Mouse (Mus musculus) forebrain, embryonic 14.5 days (tissue): ENCODE measurements at regions not wholly inside any gene's neighbourhood (a gene's known extent, or its start where the extent isn't known, plus 50 kb on each side); places are given as distances from the start of the nearest gene placed in this dataset.

Experiments used
- ATAC-seq: fragments of 200-750 bp; cut with Nextera tagmentation; 2 replicates; pipeline ENCODE4 v1.8.0; 2017; ENCODE audit warnings: mild to moderate bottlenecking, moderate library complexity
- DNase-seq: peaks from one replicate; pipeline ENCODE4 v3.0.0-alpha.2; 2015; ENCODE audit warnings: low spot score
- H3K27ac ChIP-seq: fragments of 300-500 bp; sonication (generic); 2 replicates; pipeline ENCODE4 v1.5.1; 2014; ENCODE audit warnings: low read depth, mild to moderate bottlenecking, control low read depth, low read length, moderate library complexity
- H3K27me3 ChIP-seq: fragments of 300-500 bp; sonication (generic); replicated peaks from 2 replicates; pipeline ENCODE4 v1.6.1; 2014; ENCODE audit warnings: low read length, control low read depth, mixed read lengths; ENCODE audit not compliant: control insufficient read depth, insufficient read depth
- H3K36me3 ChIP-seq: fragments of 300-500 bp; sonication (generic); 2 replicates; pipeline ENCODE4 v1.6.1; 2014; ENCODE audit warnings: low read length, control low read depth; ENCODE audit not compliant: control insufficient read depth, insufficient read depth
- H3K4me1 ChIP-seq: fragments of 300-500 bp; sonication (generic); 2 replicates; pipeline ENCODE4 v1.6.1; 2014; ENCODE audit warnings: antibody characterized with exemption, low read length, control low read depth; ENCODE audit not compliant: control insufficient read depth, insufficient read depth
- H3K4me2 ChIP-seq: fragments of 300-500 bp; sonication (generic); 2 replicates; pipeline ENCODE4 v1.6.1; 2014; ENCODE audit warnings: mild to moderate bottlenecking, control low read depth, low read length
- H3K4me3 ChIP-seq: fragments of 300-500 bp; sonication (generic); 2 replicates; pipeline ENCODE4 v1.5.1; 2014; ENCODE audit warnings: low read depth, low read length, control low read depth
- H3K9ac ChIP-seq: fragments of 300-500 bp; sonication (generic); 2 replicates; pipeline ENCODE4 v1.6.1; 2014; ENCODE audit warnings: mild to moderate bottlenecking, low read length, control low read depth, moderate library complexity
- H3K9me3 ChIP-seq: fragments of 300-500 bp; sonication (generic); replicated peaks from 2 replicates; pipeline ENCODE4 v1.6.1; 2016; ENCODE audit warnings: low read length, control low read depth, mixed read lengths; ENCODE audit not compliant: control insufficient read depth
- WGBS: fragments of 180-500 bp; shearing (Covaris S2); extraction: QIAGEN DNeasy Blood & Tissue Kit; methylation state at CpG from one replicate; pipeline ENCODE4 v1.1.7; 2014; 5-methylcytosine and 5-hydroxymethylcytosine counted together

DNA sequence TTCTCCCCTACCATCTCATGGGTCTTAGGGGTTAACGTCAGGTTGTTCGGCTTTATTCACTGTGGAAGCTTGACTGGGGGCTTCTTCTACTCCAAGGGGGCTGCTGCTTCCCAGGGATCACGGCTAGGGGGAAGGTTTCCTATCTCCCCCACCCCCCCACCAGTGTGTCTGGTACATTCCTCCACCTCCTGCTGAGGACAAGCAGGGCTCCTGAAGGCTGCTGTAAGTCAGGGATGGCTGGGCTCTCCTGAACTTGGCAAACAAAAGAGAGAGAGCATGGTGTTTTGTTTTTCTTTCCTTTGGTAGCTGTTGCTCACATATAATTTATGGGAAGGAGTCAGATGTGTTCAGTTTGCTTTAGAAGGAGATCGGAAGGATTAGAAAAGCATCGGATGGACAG is 54.7 kb upstream of the Commd3 start:
- no peaks in the 10 kb centered on the region for H3K9me3 ChIP-seq
- H3K9ac ChIP-seq: no peak overlapping the region
- H3K27ac ChIP-seq: no peak overlapping the region
- H3K4me1 ChIP-seq: no peaks in the 10 kb centered on the region
- H3K27me3 ChIP-seq: 0 out of 2 replicates have a peak, but pooled peaks cover under 1% of the 10 kb centered on the region
- DNase-seq: no peak
- H3K4me2 ChIP-seq: no peak overlapping the region
- ATAC-seq: no peak
- H3K4me3 ChIP-seq: no peak overlapping the region
- WGBS: 36% methylated on average over 5 of the region's 5 CpGs
- no peaks in the 10 kb centered on the region for H3K36me3 ChIP-seq

DNA sequence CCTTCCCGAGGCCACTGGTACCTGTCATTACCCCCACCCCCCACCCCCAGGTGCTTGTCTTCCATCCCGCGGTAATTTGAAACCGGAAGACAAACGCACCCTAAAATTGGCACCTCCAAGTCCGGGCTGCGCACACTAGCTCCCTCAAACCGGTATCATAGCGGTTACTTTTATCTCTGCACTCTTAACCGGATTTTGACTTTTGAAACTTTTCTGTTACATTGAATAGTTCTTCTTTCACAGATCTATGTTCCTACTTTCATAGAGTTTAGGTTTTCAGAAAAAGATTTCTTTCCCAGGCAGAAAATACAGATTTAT is 62.4 kb upstream of the Commd3 start:
- H3K4me1 ChIP-seq: peaks cover 9% of the 10 kb centered on the region
- ATAC-seq (no peak), DNase-seq (no peak)
- H3K36me3 ChIP-seq: no peaks in the 10 kb centered on the region
- peaks cover 39% of the 10 kb centered on the region for H3K27me3 ChIP-seq
- peak overlapping the region; percentile 41 for H3K4me3 ChIP-seq
- no peaks in the 10 kb centered on the region for H3K9me3 ChIP-seq
- 5% methylated on average over 10 of the region's 10 CpGs for WGBS
- H3K27ac ChIP-seq: no peak overlapping the region
- peak overlapping the region; percentile 64 for H3K9ac ChIP-seq
- H3K4me2 ChIP-seq: peak overlapping the region; percentile 78

DNA sequence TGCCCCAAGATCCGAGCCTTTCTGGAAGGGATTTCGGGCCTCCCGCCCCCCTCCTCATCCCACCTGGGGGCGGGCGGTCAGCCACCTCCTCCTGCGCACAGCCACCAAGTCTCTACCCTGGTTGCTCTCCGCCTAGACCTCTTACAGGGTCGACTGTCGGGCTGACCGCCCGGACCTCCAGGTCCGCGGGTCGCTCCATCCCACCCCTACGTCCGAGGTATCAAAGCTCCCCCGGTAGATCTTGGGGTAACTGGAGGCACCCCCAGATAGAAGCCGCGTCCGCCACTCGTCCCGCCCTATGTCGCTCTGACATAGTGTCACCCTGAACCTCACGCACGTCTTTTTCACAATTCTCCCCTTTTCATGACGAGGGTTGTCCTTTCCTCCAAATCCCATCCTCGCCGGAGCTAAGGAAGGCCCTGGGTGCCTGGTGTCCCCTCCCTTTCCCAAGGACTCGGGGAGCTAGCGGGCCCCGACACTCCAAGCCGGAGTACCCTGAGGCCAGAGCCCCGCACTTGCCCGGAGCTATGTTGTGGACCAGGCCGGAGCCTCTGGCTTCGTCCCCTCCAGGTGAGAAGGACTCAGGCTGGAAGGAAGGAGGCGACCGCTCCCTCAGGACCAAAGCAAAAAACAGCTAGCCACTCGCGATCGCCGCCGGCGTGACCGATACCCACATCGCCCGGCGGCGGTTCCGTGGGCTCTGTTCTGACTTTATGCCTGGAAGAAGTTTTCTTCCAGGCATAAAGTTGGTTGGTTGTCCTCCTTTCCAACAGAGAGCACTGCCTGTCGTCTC is 62.9 kb upstream of the Commd3 start:
- H3K4me2 ChIP-seq: peak overlapping the region; percentile 78
- peaks cover 39% of the 10 kb centered on the region for H3K27me3 ChIP-seq
- DNase-seq: no peak
- ATAC-seq: peak; percentile 37
- no peak overlapping the region for H3K27ac ChIP-seq
- WGBS: under 1% methylated on average over 49 of the region's 51 CpGs
- no peaks in the 10 kb centered on the region for H3K9me3 ChIP-seq
- peak overlapping the region; percentile 41 for H3K4me3 ChIP-seq
- peaks cover 9% of the 10 kb centered on the region for H3K4me1 ChIP-seq
- no peaks in the 10 kb centered on the region for H3K36me3 ChIP-seq
- H3K9ac ChIP-seq: peak overlapping the region; percentile 64

DNA sequence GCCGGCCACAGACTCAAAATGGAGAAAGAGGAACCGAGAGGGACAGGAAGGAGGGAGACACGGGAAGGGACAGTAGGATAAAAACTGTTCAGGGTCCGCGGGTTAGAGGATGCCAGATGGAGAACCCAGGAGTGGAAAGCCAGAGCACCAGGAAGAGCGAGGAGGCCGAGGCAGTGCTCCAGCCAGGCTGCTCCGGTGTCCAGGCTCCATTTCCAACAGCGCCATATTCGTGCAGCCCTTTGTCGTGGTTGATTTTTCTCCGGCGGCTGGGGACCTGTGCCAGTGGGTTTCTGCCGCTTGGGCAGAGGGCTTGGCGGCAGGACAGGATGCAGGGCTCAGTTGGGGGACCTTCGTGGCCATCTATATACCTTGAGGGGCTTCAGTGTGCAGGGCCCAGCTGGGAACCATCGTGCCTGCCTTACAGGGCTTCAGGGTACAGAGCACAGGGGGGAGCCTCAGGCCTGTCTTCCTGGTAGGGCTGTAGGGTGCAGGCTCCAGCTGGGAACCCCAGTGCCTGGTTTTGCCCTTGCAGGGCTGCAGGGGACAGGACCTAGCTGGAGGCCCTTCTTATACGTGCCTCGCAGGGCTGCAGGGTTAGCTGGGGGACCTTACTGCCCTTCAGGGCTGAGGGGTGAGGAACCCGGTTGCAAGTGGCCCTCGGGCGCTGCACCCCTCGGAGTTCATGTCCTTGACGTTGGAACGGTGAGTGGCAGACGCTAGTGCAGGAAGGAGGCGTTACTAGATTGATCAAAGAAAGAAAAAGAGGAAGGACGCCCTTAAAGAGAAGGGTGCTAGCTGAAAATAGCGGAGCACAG is 63.7 kb upstream of the Commd3 start:
- ATAC-seq (peak; percentile 85), DNase-seq (peak; percentile 45)
- Histone ChIP-seq H3K4me2 (peak overlapping the region; percentile 78), H3K9me3 (no peaks in the 10 kb centered on the region), H3K4me1 (peaks cover 9% of the 10 kb centered on the region), H3K36me3 (no peaks in the 10 kb centered on the region), H3K27me3 (peaks cover 39% of the 10 kb centered on the region), H3K4me3 (peak overlapping the region; percentile 41), H3K27ac (no peak overlapping the region), H3K9ac (peak overlapping the region; percentile 64)
- under 1% methylated on average over 29 of the region's 29 CpGs for WGBS

DNA sequence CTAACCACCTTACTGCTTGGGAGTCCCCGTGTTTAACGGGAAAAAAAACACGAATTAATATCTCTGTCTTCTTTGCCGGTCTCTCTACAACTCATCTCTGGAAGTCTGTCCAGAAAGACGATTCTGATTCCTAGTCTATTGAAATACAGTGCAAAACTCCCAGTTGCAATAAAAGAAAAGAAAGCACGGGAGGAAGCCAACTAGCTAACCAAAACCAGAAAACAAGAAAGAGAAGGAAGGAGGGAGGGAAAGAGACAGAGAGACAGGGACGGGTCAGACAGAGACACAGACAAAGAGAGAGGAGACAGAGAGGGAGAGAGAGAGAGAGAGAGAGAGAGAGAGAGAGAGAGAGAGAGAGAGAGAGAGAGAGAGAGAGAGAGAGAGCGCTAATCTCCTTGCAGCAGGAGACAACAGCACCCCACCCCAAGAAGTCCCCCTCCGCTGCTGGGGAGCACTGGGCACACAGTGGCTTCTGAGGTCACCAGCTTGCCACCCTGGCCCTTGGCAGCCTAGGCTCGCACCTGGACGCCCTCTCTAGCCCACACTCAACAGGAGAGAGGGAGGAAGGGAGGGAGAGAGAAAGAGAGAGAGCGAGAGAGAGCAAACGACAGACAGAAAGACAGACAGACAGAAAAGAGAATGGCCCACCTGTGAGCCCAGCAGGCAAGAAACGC is 64.5 kb upstream of the Commd3 start:
- Histone ChIP-seq H3K9me3 (no peaks in the 10 kb centered on the region), H3K27me3 (peaks cover 39% of the 10 kb centered on the region), H3K4me1 (peaks cover 9% of the 10 kb centered on the region), H3K4me2 (peak overlapping the region; percentile 78), H3K9ac (peak overlapping the region; percentile 64), H3K36me3 (no peaks in the 10 kb centered on the region), H3K4me3 (peak overlapping the region; percentile 41), H3K27ac (no peak overlapping the region)
- WGBS: under 1% methylated on average over 14 of the region's 14 CpGs
- DNase-seq: no peak
- peak; percentile 49; the same call in 1 of the 2 replicates for ATAC-seq

DNA sequence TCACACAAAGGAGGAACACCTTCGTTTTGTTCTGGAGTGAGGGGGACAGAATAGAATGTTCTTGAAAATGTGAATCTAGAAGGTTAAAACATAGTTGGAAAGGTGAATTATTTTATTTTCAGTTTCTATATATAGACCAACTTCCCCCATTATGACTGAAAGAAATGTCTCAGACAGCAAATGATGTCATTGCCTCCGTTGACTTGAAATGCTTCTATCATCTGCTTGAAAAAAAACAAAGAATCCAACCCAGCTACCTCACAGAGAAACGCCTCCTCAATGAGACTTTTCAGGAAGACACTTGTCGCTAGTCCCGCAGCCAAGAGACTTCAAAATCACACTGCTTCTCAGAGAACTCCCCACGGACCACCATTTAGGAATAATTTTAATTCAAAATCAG is 65.1 kb upstream of the Commd3 start:
- ATAC-seq: no peak
- 5% methylated on average over 6 of the region's 6 CpGs for WGBS
- H3K27ac ChIP-seq: no peak overlapping the region
- H3K4me3 ChIP-seq: peak overlapping the region; percentile 41; the same call in 1 of the 2 replicates
- H3K27me3 ChIP-seq: peaks cover 36% of the 10 kb centered on the region
- H3K36me3 ChIP-seq: no peaks in the 10 kb centered on the region
- H3K4me2 ChIP-seq: peak overlapping the region; percentile 78
- peak; percentile 33 for DNase-seq
- peaks cover 9% of the 10 kb centered on the region for H3K4me1 ChIP-seq
- H3K9me3 ChIP-seq: no peaks in the 10 kb centered on the region
- no peak overlapping the region for H3K9ac ChIP-seq

DNA sequence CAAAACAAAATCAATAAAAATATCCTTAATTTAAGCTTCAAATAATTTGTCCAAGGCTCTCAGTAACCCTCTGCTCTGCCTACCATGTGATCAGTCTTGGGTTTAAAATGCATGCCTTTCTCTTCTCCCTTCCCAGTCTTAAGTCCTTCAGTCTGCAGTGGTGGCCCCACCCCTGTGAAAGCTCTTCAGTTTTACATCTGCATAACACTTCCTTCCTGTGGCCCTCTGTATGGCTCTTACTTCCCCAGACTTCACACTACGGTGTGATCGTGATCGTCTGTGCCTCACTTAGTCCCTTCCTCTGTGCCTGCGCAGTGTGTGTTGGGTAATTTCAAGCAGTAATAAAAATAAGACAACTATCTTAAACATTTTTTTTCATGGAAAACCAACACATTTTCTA is 80.0 kb upstream of the Commd3 start:
- 83% methylated on average over 4 of the region's 4 CpGs for WGBS
- no peak for ATAC-seq
- no peak overlapping the region for H3K9ac ChIP-seq

DNA sequence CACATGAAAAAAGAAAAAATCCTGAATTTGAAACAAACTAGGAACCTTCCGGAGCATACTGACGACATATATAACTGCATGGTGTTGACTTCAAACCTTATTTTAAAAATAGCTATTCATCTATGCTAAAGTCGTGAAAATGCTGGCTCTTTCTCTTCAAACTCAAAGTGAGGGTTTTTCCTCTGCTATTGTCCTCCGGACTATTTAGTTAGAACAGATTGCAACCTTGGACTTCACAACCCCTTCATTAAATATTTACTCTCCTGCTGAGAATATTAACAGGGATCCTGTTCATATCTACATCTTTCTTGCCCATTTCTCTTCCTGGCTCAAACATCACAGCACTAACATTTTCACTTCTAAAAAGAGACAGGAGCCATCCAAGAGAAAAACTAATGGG is 84.0 kb upstream of the Commd3 start:
- no peak for ATAC-seq
- peak; percentile 14 for DNase-seq
- Histone ChIP-seq H3K9ac (peak overlapping the region; percentile 57; the same call in 1 of the 2 replicates), H3K4me3 (peak overlapping the region; percentile 50), H3K27me3 (peaks cover 3% of the 10 kb centered on the region; the same call in 1 of the 2 replicates), H3K9me3 (no peaks in the 10 kb centered on the region), H3K36me3 (no peaks in the 10 kb centered on the region), H3K4me1 (peaks cover 2% of the 10 kb centered on the region; the same call in 1 of the 2 replicates), H3K4me2 (peak overlapping the region; percentile 69), H3K27ac (no peak overlapping the region)
- WGBS: 3% methylated on average over 4 of the region's 4 CpGs

More for the DNA sequence above, 80.0 kb upstream of the Commd3 start:
- Histone ChIP-seq H3K27me3 (peaks cover 3% of the 10 kb centered on the region; the same call in 1 of the 2 replicates), H3K27ac (no peak overlapping the region), H3K4me1 (peaks cover 2% of the 10 kb centered on the region; the same call in 1 of the 2 replicates), H3K4me2 (no peak overlapping the region), H3K4me3 (no peak overlapping the region), H3K9me3 (no peaks in the 10 kb centered on the region), H3K36me3 (no peaks in the 10 kb centered on the region)
- DNase-seq: no peak
